Mouse (Mus musculus) olfactory bulb, adult 2 months (tissue): Measurements from ENCODE around the gene R3hdm4.

Source experiments
- CTCF ChIP-seq: fragments of 200-500 bp; IDR thresholded peaks from 2 replicates; pipeline ENCODE4 v1.5.1; 2012; ENCODE audit warnings: low read depth, mild to moderate bottlenecking, low read length, moderate library complexity; ENCODE audit not compliant: insufficient read depth
- POLR2A ChIP-seq: fragments of 200-500 bp; IDR thresholded peaks from 2 replicates; pipeline ENCODE4 v1.6.1; 2012; ENCODE audit warnings: mild to moderate bottlenecking, low read depth, low read length, moderate library complexity; ENCODE audit not compliant: insufficient read depth

- TF ChIP-seq CTCF: no peak
- no peak for TF ChIP-seq POLR2A
These were observed 24.7 kb upstream of the R3hdm4 start for GRCm38 (mm10) chr10:79945507-79946234.
